Mouse (Mus musculus) kidney, adult 2 months (tissue): ENCODE data around the gene Rpl38.

Source experiments
- CTCF ChIP-seq: fragments of 200-500 bp; conservative IDR thresholded peaks from 2 replicates; pipeline ENCODE4 v1.5.1; 2011; ENCODE audit warnings: low read depth, mild to moderate bottlenecking, control low read depth, low read length, moderate library complexity, mixed read lengths; ENCODE audit not compliant: insufficient read depth, insufficient read length
- POLR2A ChIP-seq: fragments of 200-500 bp; IDR thresholded peaks from one replicate; pipeline ENCODE4 v1.6.1; 2011; ENCODE audit warnings: low read depth, low read length, control low read depth

DNA sequence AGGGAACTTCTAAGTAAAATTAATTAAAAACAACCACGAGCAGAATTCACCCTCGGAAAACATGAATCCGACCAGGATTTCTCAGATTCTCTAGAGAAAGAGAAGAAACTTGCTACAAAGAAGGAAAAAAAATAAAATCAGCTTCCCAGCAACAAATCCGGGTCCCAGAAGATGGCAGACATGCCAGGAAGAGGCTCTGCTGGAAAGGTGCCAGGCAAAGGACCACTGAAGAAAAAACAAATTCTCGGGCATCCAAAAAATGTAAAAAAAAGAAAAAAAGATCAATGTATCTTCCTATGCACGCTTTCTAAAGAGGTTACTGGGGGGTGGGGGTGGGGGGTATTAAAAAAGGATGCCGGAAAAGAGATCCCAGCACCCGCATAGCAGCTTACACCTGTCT, 36.1 kb upstream of the Rpl38 start:
- TF ChIP-seq CTCF (no peak), POLR2A (no peak)
